In the genomic region with DNA sequence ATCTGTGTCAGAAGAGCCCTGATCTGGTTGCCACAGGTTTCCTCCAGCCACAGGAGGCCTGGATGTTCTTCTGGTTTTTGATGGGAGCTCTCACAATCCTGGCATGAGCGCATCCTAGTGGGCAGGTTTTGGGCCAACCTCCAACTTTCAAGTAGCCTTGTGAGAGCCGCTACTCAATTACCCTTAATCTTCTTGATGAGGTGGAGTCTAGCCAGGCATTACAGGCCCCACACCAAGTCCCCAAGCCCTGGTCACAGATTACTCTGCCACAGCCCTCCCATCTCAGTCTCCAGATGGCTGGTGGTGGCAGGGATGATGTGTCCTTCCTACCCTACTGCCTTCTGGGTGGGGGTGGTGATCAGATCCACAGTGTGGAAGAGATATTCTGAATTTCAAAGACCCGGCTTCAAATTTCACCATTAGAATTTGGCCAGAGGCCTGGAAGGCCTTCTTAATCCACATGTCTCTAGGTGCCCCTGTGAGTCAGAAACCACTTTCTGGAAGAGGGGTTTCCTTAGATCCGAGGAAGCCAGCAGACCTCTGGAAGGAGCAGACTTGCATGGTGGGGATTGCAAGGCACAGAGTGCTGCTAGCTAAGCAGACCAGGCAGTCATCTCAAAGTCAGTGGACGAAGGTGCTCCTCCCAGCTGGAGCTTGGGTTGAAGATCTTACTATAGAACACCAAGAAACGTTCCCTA, we compare ENCODE assay signal across 22 mouse cellular contexts. TPM values are rescaled to one million over a fixed set of nuclear protein-coding genes. Genes with fewer than 3 reads are reported as not detected.
DNase-seq lines count a peak whose midpoint lies in the region; ATAC-seq and TF ChIP-seq lines count a peak whose summit lies in the region.
"Had no signal": no experiment of that assay in that cellular context is flagged by ENCODE, and none has a peak within 500 bp of the region (broad histone marks: within the 10 kb centered on the region; RNA-seq: fewer than 3 reads in every experiment).

No protein-coding gene starts in this region.

- no peak overlapping the region for H3K4me2 ChIP-seq in intestine, postnatal 0 days (replicated peaks; ENCODE audit: low read depth)
- H3K4me2 ChIP-seq: heart, embryonic 13.5 days; hindbrain, embryonic 12.5 days; kidney, embryonic 15.5 days; liver, embryonic 11.5 days; lung, embryonic 15.5 days; neural tube, embryonic 12.5 days; stomach, embryonic 15.5 days had no signal

- ATAC-seq in intestine, postnatal 0 days: no peak
- ATAC-seq: midbrain, embryonic 16.5 days had no signal

- no peak overlapping the region for H3K9ac ChIP-seq in intestine, postnatal 0 days (ENCODE audit: low read depth, low read length)
- H3K9ac ChIP-seq: heart, embryonic 13.5 days; hindbrain, embryonic 12.5 days; kidney, embryonic 15.5 days; lung, embryonic 15.5 days; neural tube, embryonic 12.5 days; stomach, embryonic 15.5 days had no signal

- H3K27ac ChIP-seq in intestine, postnatal 0 days (ENCODE audit: low read depth, low read length): no peak overlapping the region
- H3K27ac ChIP-seq: heart, embryonic 13.5 days; hindbrain, embryonic 12.5 days; kidney, embryonic 15.5 days; limb, embryonic 10.5 days; lung, embryonic 15.5 days; neural tube, embryonic 12.5 days; stomach, embryonic 15.5 days had no signal

- peaks cover 5% of the 10 kb centered on the region; the same call in 1 of the 2 replicates for H3K4me1 ChIP-seq in intestine, postnatal 0 days (replicated peaks; ENCODE audit: control insufficient read depth, insufficient read depth, low read length)

- TF ChIP-seq CTCF in intestine, postnatal 0 days (IDR thresholded peaks at IDR 0.05; ENCODE audit: low read depth): no peak

- no peaks in the 10 kb centered on the region for H3K27me3 ChIP-seq in intestine, postnatal 0 days (replicated peaks; ENCODE audit: control insufficient read depth, insufficient read depth, low read length)
- H3K27me3 ChIP-seq: CH12.LX; heart, embryonic 13.5 days; lung, embryonic 15.5 days; neural tube, embryonic 12.5 days; stomach, embryonic 15.5 days had no signal

- 86% methylated on average over 6 of the region's 6 CpGs for WGBS in intestine, postnatal 0 days

- H3K9me3 ChIP-seq in intestine, postnatal 0 days (ENCODE audit: control insufficient read depth): no peaks in the 10 kb centered on the region
- H3K9me3 ChIP-seq: heart, embryonic 13.5 days; hindbrain, embryonic 12.5 days; kidney, embryonic 15.5 days; limb, embryonic 10.5 days; lung, embryonic 15.5 days; neural tube, embryonic 12.5 days; stomach, embryonic 15.5 days had no signal

- peak; percentile 80 to 86 for DNase-seq in cerebellum, postnatal 10 days
- no peak for DNase-seq in cerebellum, postnatal 25 days
- peak; percentile 33 to 46 for DNase-seq in heart, adult 9 months (ENCODE audit: low spot score in 2 of 2)
- no peak for DNase-seq in heart, adult 8-10 months (ENCODE audit: low spot score)
- peak; percentile 35 for DNase-seq in lung, postnatal 36 days
- no peak for DNase-seq in lung, postnatal 4 days
- DNase-seq in left cerebral cortex, postnatal 10 days (ENCODE audit: extremely low spot score in 1 of 2, low spot score in 2 of 2): no peak
- DNase-seq: cerebellum, adult 9-11 months; layer of hippocampus, postnatal 36 days; thymus, adult 2 months had no signal

- H3K36me3 ChIP-seq in intestine, postnatal 0 days (ENCODE audit: control insufficient read depth, insufficient read depth): no peaks in the 10 kb centered on the region
- H3K36me3 ChIP-seq: heart, embryonic 13.5 days; hindbrain, embryonic 12.5 days; kidney, embryonic 15.5 days; limb, embryonic 10.5 days; lung, embryonic 15.5 days; neural tube, embryonic 12.5 days; stomach, embryonic 15.5 days had no signal

- intact Hi-C loops in left cerebral cortex, postnatal 10 days (cut with DNase I): no loop called here

- no peak overlapping the region for H3K4me3 ChIP-seq in intestine, postnatal 0 days (ENCODE audit: low read depth, low read length)
- H3K4me3 ChIP-seq: heart, embryonic 13.5 days; hindbrain, embryonic 12.5 days; kidney, embryonic 15.5 days; limb, embryonic 10.5 days; lung, embryonic 15.5 days; megakaryocyte, embryonic 14.5 days; neural tube, embryonic 12.5 days; stomach, embryonic 15.5 days had no signal

RNA-seq across cellular contexts. Expression of gene Insyn1, which starts 29.4 kb away (rescaled TPM):
- 10 to 100 TPM; 22.5 to 33.7 (median 30.9) TPM for total RNA-seq in heart, adult 8-10 months (2022)
- polyA plus RNA-seq in intestine, postnatal 0 days (2015; fragmentation: Nextera tagmentation; extraction: Ambion mirVana): 0.25 and 0.37 TPM in 2 replicates
- total RNA-seq in left cerebral cortex, postnatal 10 days (2021): 100 to 1,000 TPM; 126 to 133 TPM

Comparison
In these comparisons a context has a peak if more than half of its experiments do, and no peak if none do; other contexts are left out.
1. DNase-seq: peak in cerebellum, postnatal 10 days (2 of 2), heart, adult 9 months (2 of 2) and lung, postnatal 36 days (single experiment); none in cerebellum, postnatal 25 days (0 of 2), heart, adult 8-10 months (single experiment), lung, postnatal 4 days (0 of 2) and left cerebral cortex, postnatal 10 days (0 of 2).